Mouse (Mus musculus) E14TG2a.4 (cell line): ENCODE measurements around the gene Ror1.

Source experiments
- CTCF ChIP-seq: conservative IDR thresholded peaks from 2 replicates; pipeline ENCODE4 v1.5.1; 2014; ENCODE audit warnings: low read length
- NANOG ChIP-seq: IDR thresholded peaks from 2 replicates; pipeline ENCODE4 v1.6.1; 2014; ENCODE audit warnings: borderline replicate concordance, low read length, mixed read lengths
- POU5F1 ChIP-seq: IDR thresholded peaks from 2 replicates; pipeline ENCODE4 v1.6.1; 2014; ENCODE audit warnings: low read length, borderline replicate concordance

DNA sequence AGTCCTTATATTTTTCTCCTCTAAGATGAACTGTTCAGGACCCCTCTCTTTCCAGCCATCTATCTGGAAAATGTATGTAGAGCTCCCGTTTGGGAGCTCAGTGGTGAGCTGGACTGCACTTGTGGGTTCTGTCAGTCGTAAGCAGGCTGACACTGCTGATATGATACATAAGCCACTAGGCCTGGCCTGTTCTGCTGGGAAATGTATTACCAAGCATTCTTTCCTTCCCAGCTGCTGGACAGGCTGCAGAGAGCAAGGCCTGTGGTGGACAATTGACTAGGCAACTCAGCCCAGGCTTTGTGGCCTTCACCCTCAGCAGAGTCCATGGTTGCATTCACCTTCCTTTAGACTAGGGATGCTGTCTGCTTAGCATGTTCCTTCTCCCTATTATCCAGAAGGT is 46.0 kb downstream of the Ror1 start:
- no peak for TF ChIP-seq CTCF
- no peak for TF ChIP-seq NANOG
- TF ChIP-seq POU5F1: no peak
